ENCODE assay signal across 27 mouse cellular contexts in genomic region chr3:105037240-105037770, GRCm38 (mm10). TPM values are rescaled to one million over a fixed set of nuclear protein-coding genes. Genes with fewer than 3 reads are reported as not detected.
DNase-seq lines count a peak whose midpoint lies in the region; ATAC-seq and TF ChIP-seq lines count a peak whose summit lies in the region.
"Had no signal": no experiment of that assay in that cellular context is flagged by ENCODE, and none has a peak within 500 bp of the region (broad histone marks: within the 10 kb centered on the region; RNA-seq: fewer than 3 reads in every experiment).

No protein-coding gene starts in this region.

- no peak for ATAC-seq in heart, postnatal 0 days (ENCODE audit: insufficient read depth, low read depth)
- no peak for ATAC-seq in neural tube, embryonic 13.5 days (ENCODE audit: low read depth)
- ATAC-seq in liver, embryonic 11.5 days (replicated peaks; ENCODE audit: low FRiP score), result no peak
- ATAC-seq: hindbrain, postnatal 0 days; intestine, postnatal 0 days had no signal

- H3K27ac ChIP-seq in heart, postnatal 0 days (ENCODE audit: low read depth), result peak overlapping the region; percentile 78
- 0 out of 2 replicates have a peak overlapping the region, but pooled peaks have one; percentile 33 for H3K27ac ChIP-seq in neural tube, embryonic 13.5 days (replicated peaks)
- no peak overlapping the region for H3K27ac ChIP-seq in liver, embryonic 11.5 days (ENCODE audit: low read depth, low read length)
- H3K27ac ChIP-seq: embryonic facial prominence, embryonic 10.5 days; forebrain, embryonic 12.5 days; hindbrain, embryonic 10.5 days; hindbrain, postnatal 0 days; midbrain, embryonic 12.5 days; neural tube, embryonic 12.5 days had no signal

- H3K9me3 ChIP-seq in heart, postnatal 0 days (replicated peaks; ENCODE audit: control insufficient read depth, low read length), result no peaks in the 10 kb centered on the region
- H3K9me3 ChIP-seq in neural tube, embryonic 13.5 days, result no peaks in the 10 kb centered on the region
- H3K9me3 ChIP-seq in liver, embryonic 11.5 days (ENCODE audit: control insufficient read depth, low read length), result no peaks in the 10 kb centered on the region
- H3K9me3 ChIP-seq: embryonic facial prominence, embryonic 10.5 days; forebrain, embryonic 12.5 days; G1E; hindbrain, embryonic 10.5 days; limb, embryonic 15.5 days; midbrain, embryonic 12.5 days; neural tube, embryonic 12.5 days had no signal

- H3K4me2 ChIP-seq in heart, postnatal 0 days (ENCODE audit: low read depth, low read length), result no peak overlapping the region
- no peak overlapping the region for H3K4me2 ChIP-seq in neural tube, embryonic 13.5 days
- H3K4me2 ChIP-seq in liver, embryonic 11.5 days, result no peak overlapping the region
- H3K4me2 ChIP-seq: forebrain, embryonic 12.5 days; limb, embryonic 15.5 days; midbrain, embryonic 12.5 days; neural tube, embryonic 12.5 days had no signal

- H3K4me3 ChIP-seq in heart, postnatal 0 days (ENCODE audit: low read depth, low read length), result no peak overlapping the region
- H3K4me3 ChIP-seq in neural tube, embryonic 13.5 days, result no peak overlapping the region
- no peak overlapping the region for H3K4me3 ChIP-seq in liver, embryonic 11.5 days (ENCODE audit: low read depth, low read length)
- H3K4me3 ChIP-seq: embryonic facial prominence, embryonic 10.5 days; forebrain, embryonic 12.5 days; hindbrain, embryonic 10.5 days; limb, embryonic 15.5 days; midbrain, embryonic 12.5 days; neural tube, embryonic 12.5 days had no signal

- no peak for DNase-seq in heart, postnatal 0 days (ENCODE audit: low spot score)
- no peak for DNase-seq in heart, adult 8-10 months (ENCODE audit: low spot score)
- no peak for DNase-seq in neural tube, embryonic 10.5 days (ENCODE audit: extremely low spot score, low spot score)
- DNase-seq in ZHBTc4 (ENCODE audit: low read depth, low spot score), result peak; percentile 57
- DNase-seq in liver, embryonic 11.5 days (ENCODE audit: low spot score), result no peak
- no peak for DNase-seq in right cerebral cortex, postnatal 14 days
- DNase-seq: adrenal gland, postnatal 25 days; cerebellum, adult 18-20 months; gastrocnemius, postnatal 10 days; lung, adult 18-20 months; right cerebral cortex, adult 18-20 months had no signal

- no peak for TF ChIP-seq EP300 in heart, postnatal 0 days (IDR thresholded peaks at IDR 0.05; ENCODE audit: low read depth)

- H3K9ac ChIP-seq in heart, postnatal 0 days (replicated peaks; ENCODE audit: low read depth, low read length), result no peak overlapping the region
- H3K9ac ChIP-seq in neural tube, embryonic 13.5 days, result no peak overlapping the region
- no peak overlapping the region for H3K9ac ChIP-seq in liver, embryonic 11.5 days (ENCODE audit: low read depth, low read length)
- H3K9ac ChIP-seq: forebrain, embryonic 12.5 days; limb, embryonic 15.5 days; midbrain, embryonic 12.5 days; neural tube, embryonic 12.5 days had no signal

- H3K27me3 ChIP-seq in heart, postnatal 0 days (ENCODE audit: control insufficient read depth, insufficient read depth, low read length), result no peaks in the 10 kb centered on the region
- H3K27me3 ChIP-seq in neural tube, embryonic 13.5 days, result no peaks in the 10 kb centered on the region
- H3K27me3 ChIP-seq in liver, embryonic 11.5 days (replicated peaks; ENCODE audit: control insufficient read depth, insufficient read depth, low read length), result no peaks in the 10 kb centered on the region
- H3K27me3 ChIP-seq: forebrain, embryonic 12.5 days; limb, embryonic 15.5 days; midbrain, embryonic 12.5 days; neural tube, embryonic 12.5 days had no signal

- WGBS in heart, postnatal 0 days, result 74% methylated on average over 6 of the region's 6 CpGs
- 93% methylated on average over 6 of the region's 6 CpGs for WGBS in neural tube, embryonic 13.5 days
- 75% methylated on average over 6 of the region's 6 CpGs for WGBS in liver, embryonic 11.5 days

- peaks cover 28% of the 10 kb centered on the region for H3K4me1 ChIP-seq in heart, postnatal 0 days (ENCODE audit: control insufficient read depth, insufficient read depth)
- H3K4me1 ChIP-seq in neural tube, embryonic 13.5 days (replicated peaks), result peaks cover 7% of the 10 kb centered on the region
- H3K4me1 ChIP-seq in liver, embryonic 11.5 days (replicated peaks; ENCODE audit: control insufficient read depth, insufficient read depth, low read length), result 0 out of 2 replicates have a peak, but pooled peaks cover 2% of the 10 kb centered on the region
- H3K4me1 ChIP-seq: hindbrain, embryonic 10.5 days; midbrain, embryonic 12.5 days had no signal

- H3K36me3 ChIP-seq in heart, postnatal 0 days (replicated peaks; ENCODE audit: control insufficient read depth, insufficient read depth, low read length), result peaks cover 57% of the 10 kb centered on the region
- peaks cover 65% of the 10 kb centered on the region for H3K36me3 ChIP-seq in neural tube, embryonic 13.5 days
- no peaks in the 10 kb centered on the region for H3K36me3 ChIP-seq in liver, embryonic 11.5 days (ENCODE audit: control insufficient read depth, insufficient read depth, low read length)
- H3K36me3 ChIP-seq: G1E had no signal

- TF ChIP-seq CTCF in heart, postnatal 0 days (IDR thresholded peaks at IDR 0.05; ENCODE audit: low read depth), result no peak

RNA-seq across cellular contexts. Expression of gene Cttnbp2nl, which starts 15.6 kb away (rescaled TPM):
- 8.9 and 15.0 TPM in 2 replicates for total RNA-seq in heart, postnatal 0 days (2014; rRNA removed; ENCODE audit: low replicate concordance)
- 12.6 and 13.5 TPM in 2 replicates for polyA plus RNA-seq in heart, postnatal 0 days (2015; fragmentation: Nextera tagmentation; extraction: Ambion mirVana)
- 10 to 100 TPM; 14.0 to 21.4 (median 15.6) TPM for total RNA-seq in heart, adult 8-10 months (2022)
- 52.8 and 59.4 TPM in 2 replicates for polyA plus RNA-seq in neural tube, embryonic 13.5 days (2015; fragmentation: Nextera tagmentation; extraction: Ambion mirVana)
- polyA plus RNA-seq in liver, embryonic 11.5 days (2014; fragmentation: Nextera tagmentation; extraction: Ambion mirVana), result 12.1 and 12.6 TPM in 2 replicates

RNA-seq across cellular contexts. Expression of gene 4930564D02Rik, which starts 29.3 kb away (rescaled TPM):
- not detected in 2 replicates for total RNA-seq in heart, postnatal 0 days (2014; rRNA removed; ENCODE audit: low replicate concordance)
- not detected in 2 replicates for polyA plus RNA-seq in heart, postnatal 0 days (2015; fragmentation: Nextera tagmentation; extraction: Ambion mirVana)
- total RNA-seq in heart, adult 8-10 months (2022), result not detected
- not detected in 2 replicates for polyA plus RNA-seq in neural tube, embryonic 13.5 days (2015; fragmentation: Nextera tagmentation; extraction: Ambion mirVana)
- polyA plus RNA-seq in liver, embryonic 11.5 days (2014; fragmentation: Nextera tagmentation; extraction: Ambion mirVana), result not detected in 2 replicates
- total RNA-seq: adrenal gland, postnatal 25 days; common myeloid progenitor, adult 5-6 weeks; G1E; gastrocnemius, postnatal 10 days; hindbrain, postnatal 0 days; layer of hippocampus, postnatal 25 days; left cerebral cortex, postnatal 36 days; monocyte, adult 5-6 weeks had no signal
- polyA plus RNA-seq: embryonic facial prominence, embryonic 10.5 days; forebrain, embryonic 12.5 days; G1E; hindbrain, embryonic 10.5 days; hindbrain, postnatal 0 days; intestine, postnatal 0 days; kidney, postnatal 0 days; limb, embryonic 15.5 days; midbrain, embryonic 12.5 days; neural tube, embryonic 12.5 days; thymus, postnatal 0 days had no signal
